Mouse (Mus musculus) spleen, postnatal 14 days (tissue): ENCODE results near the gene Gamt.

Source experiments
- DNase-seq, 2 experiments: peaks; one replicate each; pipeline ENCODE4 v3.0.0; 2021 to 2022; ENCODE audit warnings: low spot score in 2 of 2

Gene Gamt

DNA sequence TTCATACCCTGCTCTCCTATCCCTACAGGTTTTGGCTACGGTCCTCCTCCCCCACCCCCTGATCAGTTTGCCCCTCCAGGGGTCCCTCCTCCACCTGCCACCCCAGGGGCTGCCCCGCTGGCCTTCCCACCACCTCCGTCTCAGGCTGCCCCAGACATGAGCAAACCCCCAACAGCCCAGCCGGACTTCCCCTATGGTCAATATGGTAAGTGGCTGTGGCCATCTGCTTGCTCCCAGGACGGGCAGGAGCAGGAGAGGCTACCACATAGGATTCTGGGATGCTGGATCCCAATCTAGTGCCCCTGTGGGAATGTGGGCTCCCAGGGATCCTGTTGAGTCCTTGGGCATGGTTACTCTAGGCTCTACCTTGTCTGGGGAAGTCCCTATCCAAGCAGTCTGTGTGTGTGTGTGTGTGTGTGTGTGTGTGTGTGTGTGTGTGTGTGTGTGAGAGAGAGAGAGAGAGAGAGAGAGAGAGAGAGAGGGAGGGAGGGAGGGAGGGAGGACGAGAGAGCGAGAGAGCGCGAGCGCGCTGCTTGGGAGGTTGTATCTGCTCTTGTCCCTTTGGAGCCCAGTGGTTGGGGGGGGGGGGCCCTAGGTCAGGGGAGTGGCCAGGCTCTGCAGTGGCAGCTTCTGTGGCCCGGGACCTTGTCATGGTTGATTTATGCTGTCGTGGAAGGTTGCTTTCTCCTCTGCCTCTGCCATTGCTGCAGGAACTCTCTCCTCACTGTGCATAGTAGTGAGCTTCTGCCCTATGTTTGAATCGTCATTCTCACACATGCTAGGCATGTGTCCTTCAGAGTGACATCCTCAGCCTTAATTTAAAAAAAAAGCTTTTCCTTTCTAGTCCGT, 24.6 kb upstream of the Gamt start:
- no peak for DNase-seq

DNA sequence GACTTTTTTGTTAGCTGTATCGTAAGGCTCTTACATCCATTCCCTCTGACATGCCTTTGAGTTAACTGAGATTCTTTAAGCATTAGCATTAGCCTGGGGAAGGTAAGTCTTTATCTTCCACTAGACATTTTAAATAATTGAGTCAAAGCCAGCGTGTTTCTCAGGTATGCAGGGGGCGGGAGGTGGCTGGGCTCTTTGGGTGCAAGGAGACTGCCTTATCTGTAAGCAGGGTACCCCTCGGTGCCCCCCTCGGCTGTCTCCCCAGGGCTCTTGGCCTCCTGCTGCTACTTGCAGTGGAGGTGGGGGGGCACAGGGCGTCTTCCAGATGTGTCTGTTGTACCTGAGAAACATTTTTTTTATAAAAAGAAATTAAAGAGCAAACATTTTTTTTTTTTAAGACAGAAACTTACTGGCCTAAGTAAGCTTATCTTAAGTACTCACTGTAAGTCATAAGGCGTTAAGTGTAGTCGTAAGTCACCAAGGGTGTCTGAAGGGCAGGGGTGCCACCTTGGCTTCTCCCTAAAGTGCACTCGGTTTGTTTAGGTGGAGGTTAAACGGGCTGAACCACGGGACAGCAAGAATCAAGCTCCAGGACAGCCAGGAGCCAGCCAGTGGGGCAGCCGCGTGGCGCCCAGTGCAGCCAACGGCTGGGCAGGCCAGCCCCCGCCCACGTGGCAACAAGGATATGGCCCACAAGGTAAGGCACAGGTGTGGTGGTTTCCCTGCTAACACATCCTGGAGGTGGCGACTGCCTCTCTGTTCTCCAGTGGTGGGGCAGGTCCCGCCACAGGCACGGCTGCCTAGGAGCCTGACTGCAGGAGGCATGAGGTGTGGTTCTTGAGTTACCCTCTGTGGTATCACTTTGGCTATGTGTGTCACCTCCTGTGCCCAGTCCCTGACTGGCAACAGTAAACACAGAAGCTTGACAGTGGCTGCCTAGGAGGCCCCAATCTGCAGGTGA, 21.9 kb upstream of the Gamt start:
- DNase-seq = no peak

DNA sequence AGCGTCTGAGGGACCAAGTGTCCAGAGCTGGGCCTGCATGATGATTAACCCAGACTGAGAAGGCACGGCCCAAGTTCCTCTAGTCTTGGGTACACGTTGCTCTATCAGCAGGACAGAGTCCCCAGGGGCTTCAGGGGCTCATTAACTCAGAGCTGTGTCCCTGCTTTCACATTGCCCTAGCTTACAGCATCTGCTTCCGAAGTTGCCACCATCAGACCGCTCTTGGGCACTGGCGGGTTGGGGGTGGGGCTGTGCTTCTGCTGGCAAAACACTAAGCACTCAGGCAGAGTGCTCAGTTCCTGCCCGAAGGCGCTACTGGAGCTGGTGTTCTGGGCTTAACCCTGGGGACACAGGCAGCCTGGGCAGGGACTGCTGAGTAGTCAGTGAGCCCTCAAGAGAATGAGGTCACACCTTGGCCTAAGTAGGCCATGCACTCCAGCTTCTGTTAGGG, 21.1 kb upstream of the Gamt start:
- DNase-seq = no peak

DNA sequence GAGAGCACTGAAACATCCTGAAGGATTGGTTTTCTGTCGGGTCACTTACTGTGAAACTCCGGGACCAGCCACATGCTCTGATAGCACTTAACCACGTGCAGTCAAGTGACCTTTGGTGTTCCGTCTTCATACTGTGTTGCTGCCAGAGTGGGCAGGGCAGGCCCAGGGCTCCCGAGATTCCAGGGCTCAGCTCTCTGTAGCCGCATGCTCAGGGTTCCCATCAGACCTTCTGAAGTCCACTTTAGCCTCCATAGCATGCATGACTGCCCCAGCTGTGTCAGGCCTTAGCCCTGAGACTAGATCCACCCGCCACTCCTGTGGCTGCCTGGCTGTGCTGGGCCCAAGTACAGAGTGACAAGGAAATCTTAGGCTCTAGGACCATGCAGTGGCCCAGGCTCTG, 20.5 kb upstream of the Gamt start:
- DNase-seq = no peak

DNA sequence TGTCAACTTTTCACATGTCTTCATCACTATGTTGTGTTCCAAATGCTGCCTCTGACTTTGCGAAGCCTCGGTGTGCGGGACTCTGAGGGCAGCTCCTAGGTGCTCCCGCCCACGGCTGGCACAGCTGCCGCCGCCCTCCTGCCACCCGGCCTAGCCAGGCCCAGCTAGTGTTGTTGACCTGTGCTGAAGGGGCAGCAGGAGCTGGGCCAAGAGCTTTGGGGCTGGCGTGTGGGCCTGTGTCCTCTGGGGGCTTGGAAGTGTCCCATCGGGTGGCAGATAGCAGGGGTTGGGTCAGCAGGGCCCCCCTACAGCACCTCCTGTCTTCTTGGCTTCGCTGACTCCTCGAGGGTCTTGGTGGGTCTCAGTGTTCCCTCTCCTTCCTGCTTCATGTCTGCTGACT, 18.5 kb upstream of the Gamt start:
- DNase-seq = no peak

DNA sequence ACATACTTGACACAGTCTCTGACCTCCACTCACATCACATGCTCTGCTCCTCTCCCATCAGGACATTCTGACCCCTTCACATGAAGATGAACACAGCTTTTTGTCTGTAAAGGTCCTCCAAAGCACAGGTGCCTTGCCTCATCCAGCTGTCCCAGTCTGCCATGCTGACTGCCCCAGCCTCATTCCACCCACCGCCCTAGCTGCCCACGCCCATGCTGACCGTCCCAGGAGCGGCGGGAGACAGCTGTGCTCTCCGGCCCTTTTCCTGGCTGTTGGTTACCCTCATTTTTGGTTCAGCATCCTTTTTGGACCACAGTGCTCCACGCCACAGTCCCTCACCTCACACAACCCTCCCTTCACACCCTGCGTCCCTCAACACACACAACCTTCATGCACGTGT, 17.6 kb upstream of the Gamt start:
- DNase-seq = no peak

DNA sequence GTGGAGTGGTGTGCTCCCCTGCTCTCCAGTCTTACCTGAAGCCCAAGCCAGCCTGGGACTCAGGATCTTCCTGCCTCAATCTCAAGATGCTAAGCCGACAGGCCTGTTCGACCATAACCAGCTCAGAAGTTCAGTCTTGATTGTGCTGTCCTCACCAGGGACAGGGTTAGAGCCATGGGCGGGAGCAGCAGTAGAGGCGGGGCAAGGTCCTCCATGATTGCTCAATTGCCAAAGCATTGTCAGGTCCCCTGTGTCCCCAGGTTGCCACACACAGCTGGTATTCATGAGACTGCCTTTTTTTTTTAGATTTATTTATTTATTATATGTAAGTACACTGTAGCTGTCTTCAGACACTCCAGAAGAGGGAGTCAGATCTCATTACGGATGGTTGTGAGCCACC, 15.4 kb upstream of the Gamt start:
- DNase-seq = no peak

DNA sequence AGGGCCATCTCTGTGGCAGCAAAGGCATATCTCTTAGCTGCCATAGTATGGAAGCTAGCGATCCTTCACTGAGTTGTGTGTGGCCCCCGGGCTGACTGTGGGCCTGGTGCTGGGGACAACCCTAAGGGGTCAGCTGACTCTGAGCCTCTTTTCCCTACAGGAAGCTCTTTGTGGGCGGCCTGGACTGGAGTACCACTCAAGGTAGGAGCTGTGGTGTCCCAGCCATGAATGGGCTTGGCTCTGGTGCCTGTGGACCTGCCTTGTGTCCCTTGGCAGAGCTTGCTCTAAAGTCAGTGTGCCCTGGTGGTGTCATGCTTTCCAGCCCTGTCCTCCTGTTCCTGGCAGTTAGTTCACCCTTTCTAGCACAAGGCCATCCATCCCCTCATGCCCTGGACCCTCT, 13.0 kb upstream of the Gamt start:
- no peak for DNase-seq

DNA sequence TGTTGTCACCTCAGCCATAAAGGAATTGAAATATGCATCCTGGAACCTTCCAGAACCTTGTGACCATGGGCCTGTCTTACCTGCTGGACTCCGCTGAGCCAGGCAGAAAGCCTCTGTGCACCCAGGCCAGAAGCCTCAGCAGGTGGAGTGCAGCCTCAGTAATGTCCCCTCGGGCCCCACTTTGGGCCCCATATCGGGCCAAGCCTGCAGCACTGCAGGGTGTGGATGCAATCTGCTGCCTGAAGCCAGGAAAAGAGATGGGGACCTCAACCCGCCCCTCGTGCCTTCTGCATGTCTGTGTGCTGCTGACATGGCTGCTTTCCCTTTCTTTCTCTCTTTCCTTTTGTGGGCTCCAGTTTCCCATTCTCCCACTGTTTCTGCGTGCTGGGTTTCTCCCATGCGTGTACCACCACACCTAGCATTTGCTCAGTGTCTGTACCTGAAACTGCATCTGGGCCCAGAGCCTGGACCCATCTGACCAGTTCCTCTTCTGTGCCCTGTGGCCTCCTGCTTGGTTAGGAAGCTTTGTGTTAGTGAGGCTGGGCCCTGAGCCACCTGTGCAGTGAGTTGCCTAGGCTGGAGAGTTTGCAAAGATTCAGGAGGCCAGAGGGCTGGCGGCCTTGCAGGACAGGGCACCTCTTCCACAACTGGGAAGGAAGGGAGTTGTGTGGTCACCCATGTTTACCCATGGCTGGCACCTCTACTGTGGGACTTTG, 11.2 kb upstream of the Gamt start:
- no peak for DNase-seq

DNA sequence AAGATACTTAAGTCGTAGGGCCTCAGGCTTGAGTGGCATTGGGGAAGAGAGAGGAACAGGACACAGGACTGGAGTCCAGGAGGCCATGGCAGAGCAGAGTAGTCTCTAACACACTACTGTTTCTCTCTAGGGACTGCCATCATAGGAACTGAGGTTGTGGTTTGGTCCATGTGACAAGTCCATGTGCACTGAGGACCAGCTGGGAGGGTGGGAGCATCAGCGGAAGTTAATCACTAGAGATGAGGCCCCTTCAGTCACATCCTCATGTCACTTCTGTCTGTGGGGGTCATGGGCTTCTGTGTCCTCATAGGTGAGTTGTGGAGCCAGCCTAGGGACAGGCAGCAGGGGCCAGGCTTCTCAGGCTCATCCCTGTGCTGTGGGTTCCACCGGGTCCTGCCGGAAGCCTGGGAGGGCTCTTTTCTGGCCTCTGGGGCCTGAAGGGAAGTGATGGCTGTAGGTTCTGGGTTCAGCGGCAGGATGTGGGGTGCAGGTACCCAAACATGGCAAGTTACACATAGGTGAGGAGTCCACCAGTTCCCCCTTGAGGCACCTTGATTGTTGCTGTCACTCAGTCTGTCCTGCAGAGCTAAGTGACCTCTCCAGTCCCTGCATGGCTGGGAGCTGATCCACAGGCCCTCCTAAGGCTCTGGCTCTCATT, 10.5 kb upstream of the Gamt start:
- no peak for DNase-seq

DNA sequence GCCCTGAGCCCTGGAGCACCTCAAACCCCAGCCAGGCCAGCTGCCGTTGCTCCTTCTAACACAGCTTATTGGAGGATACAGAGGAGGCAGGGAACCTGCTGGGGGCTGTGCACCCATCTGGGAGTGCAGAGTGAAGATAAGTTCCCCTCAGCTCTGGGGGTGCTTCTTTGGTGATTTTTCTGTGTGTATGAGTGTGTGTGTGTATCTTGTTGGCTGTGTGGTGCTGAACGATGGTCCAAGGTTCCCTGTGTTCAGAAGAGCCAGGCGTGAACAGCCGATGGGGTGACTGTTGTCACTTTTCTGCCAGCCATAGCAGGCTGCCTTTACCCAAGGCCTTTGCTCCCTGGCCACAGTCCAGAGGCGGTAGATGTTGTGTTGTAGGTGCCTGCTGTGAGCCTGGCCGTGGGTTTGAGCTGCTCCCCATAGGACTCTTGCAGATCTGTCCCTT, 9.9 kb upstream of the Gamt start:
- no peak for DNase-seq

DNA sequence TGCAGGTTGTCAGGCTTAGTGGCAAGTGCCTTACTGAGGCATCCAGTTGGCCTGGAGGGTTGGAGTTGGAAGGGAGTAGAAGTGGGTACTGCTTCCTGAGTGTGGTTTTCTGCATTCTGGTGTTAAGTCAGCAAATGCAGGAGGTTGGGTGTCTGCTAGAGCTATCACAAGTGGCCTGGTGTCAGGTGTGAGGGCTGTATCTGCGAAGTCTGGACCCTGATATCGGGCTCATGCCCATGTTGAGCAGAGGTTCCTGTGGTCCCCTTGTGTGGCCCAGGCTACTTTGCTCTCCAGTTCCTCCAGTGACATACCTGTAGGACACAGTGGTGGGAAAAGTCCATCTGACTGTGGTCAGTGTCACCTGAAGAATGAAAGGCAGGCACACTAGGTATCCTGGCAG, 9.3 kb upstream of the Gamt start:
- DNase-seq = no peak

DNA sequence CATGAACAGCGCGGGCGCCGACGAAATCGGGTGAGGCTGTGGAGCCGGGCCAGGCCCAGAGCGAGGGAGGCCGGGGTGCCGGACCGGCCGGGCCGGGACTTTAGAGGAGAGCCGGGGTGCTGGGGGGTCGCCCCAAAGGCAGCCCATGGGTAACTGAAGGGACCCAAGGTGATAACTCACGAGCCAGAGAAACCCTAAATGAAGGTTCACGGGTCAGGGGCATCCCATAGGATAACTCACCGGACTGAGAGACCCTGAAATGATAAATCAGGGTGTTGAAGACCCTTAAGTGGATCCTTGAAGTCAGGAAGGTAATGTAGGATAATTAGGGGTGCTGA, 4.3 kb upstream of the Gamt start:
- DNase-seq = no peak

DNA sequence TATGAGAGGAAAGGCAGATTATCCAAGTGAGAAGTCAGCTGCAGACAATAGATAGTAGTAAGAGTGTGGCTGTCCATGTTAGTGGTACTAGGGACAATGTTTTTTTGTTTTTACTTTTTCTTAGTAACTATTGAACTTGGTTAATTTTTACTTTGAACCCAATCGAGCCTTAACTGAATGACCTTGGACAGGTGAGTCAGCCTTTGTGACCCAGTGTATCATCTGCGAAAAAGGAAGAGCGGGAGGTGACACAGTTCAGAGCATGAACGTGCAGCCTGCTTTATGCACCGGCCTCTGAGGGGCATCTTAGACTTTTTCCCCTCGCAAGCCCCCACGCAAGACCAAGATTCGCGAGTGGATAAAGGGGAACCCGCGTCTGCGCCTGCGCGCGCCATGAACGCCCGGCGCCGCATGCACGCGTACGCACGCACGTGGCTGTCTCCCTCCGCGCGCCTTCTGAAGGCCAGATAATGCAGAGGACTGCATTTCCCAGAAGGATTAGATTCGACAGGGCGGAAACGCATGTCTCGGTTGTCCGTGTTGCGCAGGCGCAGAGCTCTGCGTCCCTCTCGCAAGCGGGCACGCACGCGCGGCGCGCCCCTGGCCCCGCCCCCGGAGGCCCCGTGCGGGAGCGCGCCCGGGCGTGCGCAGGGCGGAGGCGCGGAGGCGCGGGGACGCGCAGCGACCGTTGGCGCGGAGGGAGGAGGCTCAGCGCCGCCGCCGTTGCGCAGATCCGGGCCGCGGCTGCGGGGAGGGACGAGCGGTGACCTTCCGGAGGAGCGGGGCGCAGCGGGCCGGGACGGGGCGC, 3.7 kb upstream of the Gamt start:
- peak; percentile 97 to 99 for DNase-seq

DNA sequence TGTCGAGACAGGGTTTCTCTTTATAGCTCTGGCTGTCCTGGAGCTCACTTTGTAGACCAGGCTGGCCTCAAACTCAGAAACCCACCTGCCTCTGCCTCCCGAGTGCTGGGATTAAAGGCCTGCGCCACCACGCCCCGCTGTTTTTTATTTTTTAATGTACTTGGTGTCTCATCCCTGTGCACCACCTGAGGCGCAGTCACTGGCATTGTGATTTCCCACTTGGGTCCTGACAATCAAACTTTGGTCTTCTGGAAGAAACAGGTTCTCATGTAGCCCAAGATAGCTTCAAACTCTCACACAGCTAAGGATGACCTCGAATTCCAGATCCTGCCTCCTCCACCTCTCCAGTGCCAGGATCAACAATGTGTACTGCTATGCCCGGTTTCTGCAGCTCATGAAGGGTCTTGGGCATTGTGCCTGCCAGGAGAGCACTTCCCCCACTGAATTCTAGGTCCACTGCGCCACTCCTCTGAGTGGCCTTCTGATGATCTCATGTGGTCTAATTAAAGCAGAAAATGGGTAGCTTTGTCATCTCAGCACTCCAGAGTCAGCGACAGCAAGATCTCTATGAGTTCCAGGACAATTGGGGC, 2.1 kb upstream of the Gamt start:
- no peak for DNase-seq

DNA sequence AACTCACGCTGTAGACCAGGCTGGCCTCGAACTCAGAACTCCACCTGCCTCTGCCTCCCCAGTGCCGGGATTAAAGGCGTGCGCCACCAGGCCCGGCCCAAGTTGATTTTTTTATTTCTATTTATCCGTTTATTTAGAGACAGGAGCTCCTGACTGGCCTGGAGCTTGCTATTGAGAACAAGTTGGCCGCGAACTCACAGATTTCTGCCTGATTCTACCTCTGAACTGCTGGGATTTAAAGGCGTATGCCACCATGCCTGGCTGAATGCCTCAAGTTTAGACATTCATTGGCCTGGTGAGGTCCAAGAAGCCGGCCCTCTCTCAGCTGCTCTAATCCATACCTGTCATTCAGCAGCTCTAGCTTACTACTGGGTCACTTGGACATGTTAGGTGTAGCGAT, 1.4 kb upstream of the Gamt start:
- DNase-seq = no peak

DNA sequence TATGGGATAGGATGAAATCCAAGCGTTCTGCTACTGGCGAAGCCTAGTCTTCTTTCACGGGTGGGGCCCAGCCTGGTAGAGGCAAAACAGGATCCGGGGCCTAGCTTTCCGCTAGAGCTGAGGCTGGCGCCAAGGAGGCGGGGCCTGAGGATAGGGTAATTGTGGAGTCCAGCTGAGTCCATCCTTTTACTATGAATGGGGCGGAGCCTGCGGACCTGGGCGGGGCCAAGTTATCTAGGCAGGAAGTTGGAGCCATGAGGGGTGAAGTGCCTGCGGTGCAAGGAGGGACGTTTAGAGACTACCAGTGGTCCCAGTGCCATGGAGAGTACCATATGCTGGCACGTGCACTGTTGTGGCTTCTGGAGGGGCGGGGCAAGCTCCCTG, 765 bp upstream of the Gamt start:
- DNase-seq = peak; percentile 86 to 87

DNA sequence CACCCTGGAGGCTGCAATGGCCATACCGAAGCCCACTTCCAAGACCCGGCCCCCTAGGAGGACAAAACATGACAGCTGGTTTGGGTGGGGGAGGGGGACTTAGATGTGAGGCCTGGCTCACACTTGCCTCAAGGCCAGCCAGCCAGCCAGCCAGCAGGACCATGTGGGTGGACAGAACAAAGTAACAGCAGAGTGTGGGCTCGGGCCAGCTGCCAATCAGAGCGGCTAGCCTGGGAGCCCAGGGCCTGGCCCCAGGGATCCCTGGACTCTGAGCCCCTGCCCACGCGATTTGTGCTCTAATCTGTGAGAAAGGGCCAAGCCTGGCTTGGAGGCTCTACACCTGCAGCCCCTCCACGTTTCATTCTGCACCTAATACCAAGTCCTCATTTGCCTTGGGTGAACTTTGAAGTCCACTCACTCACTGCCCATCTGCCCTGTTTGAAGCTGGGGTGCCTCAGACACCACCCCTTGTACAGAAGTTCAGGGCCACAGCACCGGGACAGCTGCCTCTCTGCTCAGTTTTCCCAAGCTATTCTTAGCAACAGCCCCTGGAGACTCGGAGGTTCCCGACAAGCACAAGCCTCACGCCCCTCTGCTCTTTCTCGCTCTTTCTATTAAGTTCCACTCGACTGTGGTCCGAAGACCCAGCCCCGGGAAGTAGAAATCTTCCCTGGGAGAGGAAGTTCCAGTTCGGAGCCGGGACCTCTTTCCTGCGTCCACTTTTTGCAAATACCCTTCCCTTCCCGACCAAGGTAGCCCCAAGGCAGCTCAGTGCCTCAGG, 761 bp downstream of the Gamt start:
- no peak for DNase-seq

DNA sequence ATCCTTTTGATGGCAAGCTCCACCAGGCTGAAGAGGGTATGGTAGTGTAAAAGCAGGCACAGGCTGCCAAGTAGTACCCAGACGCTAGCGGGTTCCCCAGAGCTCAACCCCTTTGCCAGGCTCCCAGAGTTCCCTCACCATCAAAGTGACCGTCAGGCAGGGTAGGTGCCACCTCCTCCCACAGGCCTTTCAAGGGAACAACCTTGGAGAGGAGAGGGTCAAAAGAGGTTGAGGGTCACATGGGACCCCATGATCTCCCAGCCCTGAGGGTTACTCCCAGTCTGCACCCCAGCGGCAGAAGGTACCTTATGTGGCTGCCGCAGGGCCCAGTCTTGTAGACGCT, 1.4 kb downstream of the Gamt start:
- DNase-seq = no peak
